Mouse (Mus musculus): ENCODE measurements around the gene Tmem45b.
"Not testable (repeated sequence)": the region's sequence is repeated elsewhere in the genome, so short reads cannot be mapped to it uniquely, and the experiment has no call there.

Gene Tmem45b
- long read RNA-seq, experiment 1, partial matches to known transcripts, result 0 of 4 reads
- long read RNA-seq, experiment 1, other reads (novel, unspliced or antisense), result 1 of 4 reads
- long read RNA-seq, experiment 2, partial matches to known transcripts, result 1 of 2 reads
- long read RNA-seq, experiment 2, other reads (novel, unspliced or antisense), result 0 of 2 reads

- intact Hi-C loops (cut with DNase I), result no loop called here
Observed at GRCm38 (mm10) chr9:31463692-31464474, at the start of gene Tmem45b. Tmem45b (minus strand) TSS chr9:31464462.

GRCm38 (mm10) chr9:31508189-31508588 lies 43.9 kb upstream of the Tmem45b start:
- intact Hi-C loops (cut with DNase I), result no loop called here

GRCm38 (mm10) chr9:31501221-31501620 lies 37.0 kb upstream of the Tmem45b start:
- intact Hi-C loops (cut with DNase I), result not testable (repeated sequence)

- intact Hi-C loops (cut with DNase I), result no loop called here
Observed at GRCm38 (mm10) chr9:31463190-31463589, 1.1 kb downstream of the Tmem45b start.

GRCm38 (mm10) chr9:31454356-31454755 lies 9.9 kb downstream of the Tmem45b start:
- intact Hi-C loops (cut with DNase I), result no loop called here

- intact Hi-C loops (cut with DNase I), result no loop called here
Observed at GRCm38 (mm10) chr9:31452166-31452565, 12.1 kb downstream of the Tmem45b start.

- intact Hi-C loops (cut with DNase I), result no loop called here
Observed at GRCm38 (mm10) chr9:31449145-31449772, 15.0 kb downstream of the Tmem45b start.

GRCm38 (mm10) chr9:31444236-31444635 lies 20.0 kb downstream of the Tmem45b start:
- intact Hi-C loops (cut with DNase I), result no loop called here

GRCm38 (mm10) chr9:31441487-31441886 lies 22.8 kb downstream of the Tmem45b start:
- intact Hi-C loops (cut with DNase I), result no loop called here

- intact Hi-C loops (cut with DNase I), result no loop called here
Observed at GRCm38 (mm10) chr9:31440366-31440765, 23.9 kb downstream of the Tmem45b start.

GRCm38 (mm10) chr9:31439341-31439740 lies 24.9 kb downstream of the Tmem45b start:
- intact Hi-C loops (cut with DNase I), result no loop called here

- intact Hi-C loops (cut with DNase I), result no loop called here
Observed at GRCm38 (mm10) chr9:31438834-31439233, 25.4 kb downstream of the Tmem45b start.

- intact Hi-C loops (cut with DNase I), result no loop called here
Observed at GRCm38 (mm10) chr9:31437861-31438260, 26.4 kb downstream of the Tmem45b start.

- intact Hi-C loops (cut with DNase I), result no loop called here
Observed at GRCm38 (mm10) chr9:31435415-31435814, 28.8 kb downstream of the Tmem45b start.

GRCm38 (mm10) chr9:31433431-31433830 lies 30.8 kb downstream of the Tmem45b start:
- intact Hi-C loops (cut with DNase I), result no loop called here

- intact Hi-C loops (cut with DNase I), result no loop called here
Observed at GRCm38 (mm10) chr9:31432336-31432975, 31.8 kb downstream of the Tmem45b start.

GRCm38 (mm10) chr9:31431751-31432150 lies 32.5 kb downstream of the Tmem45b start:
- intact Hi-C loops (cut with DNase I), result no loop called here

- intact Hi-C loops (cut with DNase I), result no loop called here
Observed at GRCm38 (mm10) chr9:31430011-31430410, 34.3 kb downstream of the Tmem45b start.

GRCm38 (mm10) chr9:31428971-31429370 lies 35.3 kb downstream of the Tmem45b start:
- intact Hi-C loops (cut with DNase I), result no loop called here

GRCm38 (mm10) chr9:31422143-31422542 lies 42.1 kb downstream of the Tmem45b start:
- intact Hi-C loops (cut with DNase I), result no loop called here

- intact Hi-C loops (cut with DNase I), result no loop called here
Observed at GRCm38 (mm10) chr9:31418821-31419220, 45.4 kb downstream of the Tmem45b start.

GRCm38 (mm10) chr9:31412165-31412564 lies 52.1 kb downstream of the Tmem45b start:
- intact Hi-C loops (cut with DNase I), result no loop called here

All from adrenal gland (tissue).